Comparison of ENCODE assay signal across 8 mouse cellular contexts in the genomic region with DNA sequence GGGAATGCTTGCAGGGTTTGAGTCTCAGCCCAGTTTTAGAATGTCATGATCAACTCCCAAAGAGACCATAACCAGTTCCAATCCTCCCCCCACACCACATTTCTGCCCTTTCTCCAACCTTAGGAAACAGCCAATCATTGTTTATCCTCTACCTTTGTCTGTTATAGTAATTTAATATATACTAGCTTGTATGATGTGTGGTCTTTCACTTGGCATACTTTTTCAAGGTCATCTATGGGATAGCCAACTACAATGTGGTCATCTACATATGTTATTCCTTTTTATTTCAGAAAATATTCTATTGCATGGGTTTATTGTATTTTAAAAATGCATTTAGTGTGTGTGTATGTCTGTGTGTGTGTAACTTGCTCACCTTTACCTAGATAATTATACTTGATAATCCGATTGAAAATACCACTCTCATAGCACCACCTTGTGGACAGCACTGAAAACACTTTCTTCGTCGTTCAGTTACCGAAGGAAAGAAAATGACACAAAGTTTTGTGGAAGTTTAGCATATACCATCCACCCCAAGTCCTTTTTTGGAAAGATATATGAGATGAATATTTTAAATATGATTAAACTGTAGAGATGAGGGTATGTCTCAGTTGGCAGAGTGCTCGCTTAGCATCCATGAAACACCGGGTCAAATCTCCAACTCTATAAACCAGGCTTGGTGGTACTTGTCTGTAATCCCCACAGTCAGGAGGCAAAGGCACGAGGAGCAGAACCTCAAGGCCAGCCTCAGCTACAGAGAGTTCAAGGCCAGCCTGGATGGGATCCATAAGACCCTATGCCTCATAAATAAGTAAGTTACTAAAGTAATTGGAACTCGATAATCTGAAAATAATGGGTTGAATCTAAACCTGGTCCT. TPM values are rescaled to one million over a fixed set of nuclear protein-coding genes. Genes with fewer than 3 reads are reported as not detected.
DNase-seq lines count a peak whose midpoint lies in the region; ATAC-seq and TF ChIP-seq lines count a peak whose summit lies in the region.

No protein-coding gene starts in this region.

- TF ChIP-seq CTCF in heart, postnatal 0 days (IDR thresholded peaks at IDR 0.05; ENCODE audit: low read depth): peak; percentile 63

- no peak overlapping the region for H3K27ac ChIP-seq in heart, postnatal 0 days (ENCODE audit: low read depth)

- WGBS in heart, postnatal 0 days: 34% methylated on average over 8 of the region's 8 CpGs

- no peaks in the 10 kb centered on the region for H3K4me1 ChIP-seq in heart, postnatal 0 days (ENCODE audit: control insufficient read depth, insufficient read depth)

- no peaks in the 10 kb centered on the region for H3K36me3 ChIP-seq in heart, postnatal 0 days (replicated peaks; ENCODE audit: control insufficient read depth, insufficient read depth, low read length)

- TF ChIP-seq EP300 in heart, postnatal 0 days (IDR thresholded peaks at IDR 0.05; ENCODE audit: low read depth): no peak

- H3K9me3 ChIP-seq in heart, postnatal 0 days (replicated peaks; ENCODE audit: control insufficient read depth, low read length): no peaks in the 10 kb centered on the region

- H3K4me2 ChIP-seq in heart, postnatal 0 days (ENCODE audit: low read depth, low read length): no peak overlapping the region

- no peak overlapping the region for H3K4me3 ChIP-seq in heart, postnatal 0 days (ENCODE audit: low read depth, low read length)

- no peaks in the 10 kb centered on the region for H3K27me3 ChIP-seq in heart, postnatal 0 days (ENCODE audit: control insufficient read depth, insufficient read depth, low read length)

- no peak for ATAC-seq in heart, postnatal 0 days (ENCODE audit: insufficient read depth, low read depth)

- peak; percentile 19 for DNase-seq in heart, postnatal 0 days (ENCODE audit: low spot score)
- DNase-seq in heart, adult 9 months (ENCODE audit: low spot score in 2 of 2): no peak
- DNase-seq in thymus, postnatal 25 days: peak; percentile 8
- no peak for DNase-seq in thymus, postnatal 36 days
- DNase-seq in embryo, embryonic 11 days: peak; percentile 53
- peak; percentile 40 for DNase-seq in lung, postnatal 14 days
- no peak for DNase-seq in ovary, postnatal 10 days (ENCODE audit: low spot score)
- no peak for DNase-seq in urinary bladder, postnatal 36 days (ENCODE audit: low spot score in 2 of 2)

- no peak overlapping the region for H3K9ac ChIP-seq in heart, postnatal 0 days (replicated peaks; ENCODE audit: low read depth, low read length)

RNA-seq across cellular contexts. Expression of a gene that starts 37.7 kb away (rescaled TPM):
- total RNA-seq in heart, postnatal 0 days (2014; rRNA removed; ENCODE audit: low replicate concordance): 0.23 and 0.27 TPM in 2 replicates
- 0.16 and 0.52 TPM in 2 replicates for polyA plus RNA-seq in heart, postnatal 0 days (2015; fragmentation: Nextera tagmentation; extraction: Ambion mirVana)

Comparison
In these comparisons a context has a peak if more than half of its experiments do, and no peak if none do; other contexts are left out.
1. DNase-seq: peak in heart, postnatal 0 days (single experiment), thymus, postnatal 25 days (single experiment), embryo, embryonic 11 days (single experiment) and lung, postnatal 14 days (single experiment); none in heart, adult 9 months (0 of 2), thymus, postnatal 36 days (0 of 2), ovary, postnatal 10 days (single experiment) and urinary bladder, postnatal 36 days (0 of 2).